Mouse (Mus musculus) cerebral cortex, adult 2 months (tissue): Measurements from ENCODE around the gene Matn4.

Source experiments
- WGBS: fragments of 180-500 bp; shearing (Covaris S2); methylation state at CpG from one replicate; pipeline ENCODE4 v1.1.7; 2018; 5-methylcytosine and 5-hydroxymethylcytosine counted together

Matn4 gene

GRCm38 (mm10) chr2:164405060-164405459, at the start of gene Matn4:
Gene Matn4, minus strand, starts transcription at chr2:164405160.
- WGBS = 51% methylated on average over 9 of the region's 9 CpGs

DNA sequence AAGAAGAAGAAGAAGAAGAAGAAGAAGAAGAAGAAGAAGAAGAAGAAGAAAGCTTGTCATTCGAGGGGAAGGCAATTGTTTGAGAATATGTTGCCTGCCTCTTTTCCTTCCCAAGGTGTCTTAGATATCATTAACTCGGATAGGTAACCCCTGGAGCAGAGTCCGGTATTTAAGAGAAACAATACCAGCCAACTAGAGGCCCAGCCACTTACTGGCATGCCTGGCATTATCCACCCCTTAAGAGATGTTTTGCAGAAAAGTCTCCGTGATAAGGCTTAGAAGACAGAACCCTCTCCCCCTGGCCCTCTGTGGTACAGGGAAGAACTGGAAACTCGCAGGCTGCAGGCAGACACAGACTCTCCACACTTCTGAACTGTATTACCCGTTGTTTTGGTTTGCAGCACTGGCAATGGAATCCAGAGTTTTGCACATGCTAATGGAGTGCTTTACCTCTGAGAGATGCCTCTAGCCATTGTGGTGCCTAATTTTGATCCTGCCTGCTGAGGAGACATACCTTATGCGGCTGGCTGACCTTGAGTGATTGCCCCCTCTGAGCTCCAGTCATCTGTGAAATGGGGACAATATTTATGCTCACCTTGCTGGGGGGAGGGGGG, 49.0 kb upstream of the Matn4 start:
- 84% methylated on average over 7 of the region's 7 CpGs for WGBS

DNA sequence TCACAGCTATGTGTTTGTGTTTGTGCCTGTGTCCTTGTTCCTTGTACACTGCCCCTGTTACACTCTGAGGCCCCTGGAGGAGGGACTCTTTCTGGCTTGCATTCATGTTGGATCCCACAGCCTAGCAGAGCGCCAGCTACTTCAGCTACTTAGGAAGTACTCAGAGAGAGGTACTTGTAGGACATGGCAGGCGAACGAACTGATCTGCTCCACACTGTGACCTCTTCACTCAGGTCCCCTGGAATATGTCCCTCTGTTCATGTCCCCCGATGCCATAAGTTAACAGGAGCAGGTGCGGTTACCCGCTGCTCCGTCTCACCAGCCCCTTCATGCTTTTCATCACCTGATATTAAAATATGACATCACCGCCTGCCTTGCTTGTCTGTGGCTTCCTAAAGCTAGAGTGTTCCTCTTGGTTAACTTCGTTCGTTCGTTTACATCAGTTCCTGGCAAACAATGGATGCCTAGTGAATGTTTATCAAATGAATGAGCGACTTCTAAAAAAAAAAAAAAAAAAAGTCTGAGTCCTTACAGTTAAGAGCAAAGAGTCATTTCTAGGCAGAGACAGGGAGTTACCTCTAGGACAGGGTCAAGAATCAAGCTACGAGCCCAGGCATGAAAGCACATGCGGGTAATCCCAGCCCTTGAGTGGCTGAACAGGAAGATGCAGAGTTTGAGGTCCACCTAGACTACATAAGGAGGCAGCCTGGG, 48.2 kb upstream of the Matn4 start:
- 87% methylated on average over 14 of the region's 14 CpGs for WGBS

DNA sequence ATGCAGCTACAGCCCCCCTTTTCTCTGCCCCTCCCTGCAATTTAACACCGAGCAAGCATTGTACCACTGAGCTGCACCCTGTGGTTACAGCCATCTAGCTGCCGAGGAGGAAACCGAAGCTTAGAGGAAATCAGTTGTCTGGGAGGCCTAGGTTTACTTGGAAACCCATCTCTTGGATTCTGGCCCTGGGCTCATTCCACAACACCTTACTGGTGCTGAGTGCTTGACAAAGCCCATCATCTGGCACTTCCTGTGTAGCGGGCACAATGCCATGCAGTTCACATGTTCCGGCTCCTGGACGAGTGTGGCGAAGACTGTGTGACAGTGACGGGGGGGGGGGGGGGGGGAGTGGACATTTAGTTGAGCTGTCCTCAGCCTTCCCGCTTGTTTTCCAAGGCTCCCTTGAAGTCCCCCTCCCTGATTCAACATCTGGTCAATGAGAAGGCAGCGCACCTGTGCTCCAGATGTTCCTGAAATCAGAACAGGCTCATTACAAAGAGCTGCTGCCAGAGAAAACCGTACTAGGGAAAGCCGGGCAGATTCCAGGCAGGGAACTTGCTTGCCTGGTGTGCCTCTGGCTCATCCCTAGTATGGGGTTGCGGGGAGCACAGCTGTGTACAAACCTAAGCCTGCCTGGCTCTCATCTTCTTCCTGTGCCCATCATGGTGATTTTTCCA, 47.2 kb upstream of the Matn4 start:
- WGBS = 56% methylated on average over 13 of the region's 13 CpGs

DNA sequence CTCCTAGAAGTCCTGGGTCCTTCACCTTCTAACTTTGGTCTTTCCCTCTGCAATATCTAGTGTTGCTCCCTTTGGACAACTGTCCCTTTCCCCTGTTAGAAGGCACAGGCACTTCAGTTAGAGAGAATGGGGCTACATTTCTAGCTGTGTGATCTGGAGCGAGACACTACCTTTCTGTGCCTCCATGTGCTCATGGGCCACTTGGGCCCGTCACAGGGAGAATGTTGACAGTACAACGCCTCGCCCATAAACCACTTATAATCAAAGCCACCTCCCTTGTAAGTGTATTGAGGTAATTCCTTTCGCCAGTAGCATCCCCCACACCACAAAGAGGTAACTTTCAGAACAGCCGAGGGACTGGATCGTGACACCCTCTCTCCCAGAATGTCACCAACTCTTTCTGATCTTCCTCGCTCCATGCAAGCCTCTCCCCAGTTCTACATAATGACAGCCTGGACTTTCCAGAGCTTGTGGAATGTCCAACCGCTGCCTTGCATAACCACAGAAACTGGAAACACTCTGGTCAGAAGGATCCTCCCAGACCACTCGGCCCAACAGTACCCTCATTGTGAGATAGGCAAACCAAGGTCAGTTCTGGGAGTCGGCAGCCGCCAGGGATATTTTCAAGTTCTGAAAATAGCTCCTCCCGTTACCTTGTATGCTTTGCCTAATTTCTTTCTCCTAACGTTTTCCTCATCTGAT, 44.5 kb upstream of the Matn4 start:
- WGBS = 92% methylated on average over 14 of the region's 14 CpGs

DNA sequence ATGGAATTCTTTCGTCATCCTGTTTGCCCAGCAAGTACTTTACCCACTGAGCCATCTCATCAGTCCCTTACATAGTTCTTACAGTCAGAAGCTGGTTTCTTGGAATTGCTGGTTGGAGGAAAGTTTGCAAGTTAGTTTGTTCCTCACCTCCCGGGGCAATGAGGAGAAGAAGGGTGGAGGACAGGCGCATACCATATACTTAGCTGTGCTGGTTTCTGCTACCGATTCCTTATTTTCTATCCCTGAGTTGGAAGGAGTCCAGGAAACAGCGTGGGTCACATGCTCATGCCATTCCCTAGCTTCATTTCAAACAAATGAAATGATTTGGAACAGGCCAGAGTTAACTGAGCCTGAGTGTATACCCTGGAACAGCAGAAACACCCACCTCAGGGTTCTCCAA, 44.0 kb upstream of the Matn4 start:
- WGBS = 81% methylated on average over 5 of the region's 5 CpGs

GRCm38 (mm10) chr2:164448140-164448539, 43.2 kb upstream of the Matn4 start:
- 90% methylated on average over 1 of the region's 1 CpGs for WGBS

DNA sequence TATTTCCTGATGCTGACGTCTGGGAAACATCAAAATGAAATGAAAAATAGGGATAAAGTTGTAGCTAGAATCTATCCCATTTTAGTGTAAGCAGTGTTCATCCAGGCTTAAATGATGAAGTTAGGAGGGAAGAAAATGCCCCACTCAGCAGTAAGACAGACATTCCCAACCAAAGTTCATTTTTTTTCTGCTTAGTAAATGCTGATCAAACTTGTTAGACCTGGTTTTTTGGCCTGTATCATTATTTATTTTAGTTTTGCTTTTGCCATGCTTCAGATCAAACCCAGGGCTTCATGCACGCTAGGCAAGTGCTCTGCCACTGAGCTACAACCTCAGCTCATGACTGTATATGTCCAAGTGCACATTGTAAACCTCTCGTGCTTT, 41.1 kb upstream of the Matn4 start:
- WGBS = 90% methylated on average over 3 of the region's 3 CpGs

DNA sequence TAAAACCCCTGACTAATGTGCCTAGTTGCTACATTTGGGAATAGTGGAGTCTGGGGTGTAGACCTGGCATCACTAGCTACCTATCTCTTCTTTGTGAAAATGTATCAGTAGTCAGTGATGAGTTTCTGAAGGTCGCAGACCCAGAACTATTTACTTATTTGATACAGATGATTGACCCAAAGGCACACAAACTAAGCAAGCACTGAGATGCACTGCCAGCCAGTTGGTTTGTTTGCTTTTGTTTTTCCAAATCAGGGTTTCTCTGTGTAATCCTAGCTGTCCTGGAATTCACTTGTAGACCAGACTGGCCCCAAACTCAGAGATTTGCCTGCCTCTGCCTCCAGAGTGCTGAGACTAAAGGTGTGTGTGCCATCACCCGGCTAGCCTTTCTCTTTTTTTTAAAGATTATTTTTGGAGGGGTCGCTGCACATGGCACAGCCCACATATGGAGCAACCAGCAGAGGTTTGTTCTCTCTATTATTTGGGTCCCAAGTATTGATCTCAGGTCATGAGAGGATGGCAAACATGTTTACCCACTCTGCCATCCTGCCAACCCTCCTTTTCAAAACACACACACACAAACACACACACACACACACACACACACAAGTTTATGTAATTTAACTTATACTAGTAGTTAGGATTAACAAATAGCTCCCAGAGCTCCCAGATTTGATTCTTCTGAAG, 40.6 kb upstream of the Matn4 start:
- WGBS = 90% methylated on average over 3 of the region's 3 CpGs

DNA sequence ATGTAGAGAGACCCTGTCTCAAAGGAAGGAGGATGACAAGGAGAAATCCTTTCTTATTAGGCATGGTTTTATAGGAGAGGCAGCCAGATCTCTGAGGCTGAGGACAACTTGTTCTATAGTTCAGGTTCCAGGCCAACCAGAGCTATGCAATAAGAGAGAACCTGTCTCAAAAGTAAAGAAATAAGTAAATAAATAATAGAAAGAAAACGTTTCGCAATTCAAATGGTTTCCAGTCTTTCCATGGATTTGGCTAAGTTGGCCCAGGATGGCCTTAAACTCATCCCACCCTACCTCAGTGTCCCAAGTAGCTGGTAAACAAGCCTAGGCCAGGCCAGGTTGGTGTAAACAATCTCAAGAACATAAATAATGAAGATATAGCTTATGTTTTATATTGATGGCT, 39.7 kb upstream of the Matn4 start:
- WGBS = 88% methylated on average over 2 of the region's 2 CpGs

DNA sequence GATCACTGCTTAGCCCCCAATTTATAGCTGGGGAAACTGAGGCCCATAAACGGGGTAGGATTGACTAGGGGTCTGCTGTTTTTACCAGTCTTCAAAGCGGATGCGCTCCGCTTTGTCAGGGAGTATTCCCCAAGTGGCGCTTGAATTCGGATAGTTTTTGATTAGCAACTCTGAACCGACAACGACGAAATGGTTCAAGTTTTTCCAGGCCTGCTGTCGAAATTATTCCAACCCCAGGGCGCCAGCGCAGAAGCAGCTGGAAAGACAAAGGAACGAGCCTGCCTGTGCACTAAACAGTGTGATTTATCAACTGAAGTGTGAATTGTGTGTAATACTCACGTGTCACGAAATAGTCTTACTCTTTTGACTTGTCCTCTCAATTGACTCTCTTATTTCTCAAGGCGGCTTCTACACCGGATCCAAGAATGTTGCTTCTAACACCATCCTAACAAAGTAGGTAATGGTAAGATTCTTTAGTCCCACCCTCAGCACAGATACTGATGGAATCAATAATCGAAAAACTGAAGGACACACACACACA, 38.6 kb upstream of the Matn4 start, which contains the start of gene Sdc4:
Gene Sdc4, minus strand, starts transcription at position 428 of the 541 bp plus-strand sequence.
- 29% methylated on average over 18 of the region's 18 CpGs for WGBS

DNA sequence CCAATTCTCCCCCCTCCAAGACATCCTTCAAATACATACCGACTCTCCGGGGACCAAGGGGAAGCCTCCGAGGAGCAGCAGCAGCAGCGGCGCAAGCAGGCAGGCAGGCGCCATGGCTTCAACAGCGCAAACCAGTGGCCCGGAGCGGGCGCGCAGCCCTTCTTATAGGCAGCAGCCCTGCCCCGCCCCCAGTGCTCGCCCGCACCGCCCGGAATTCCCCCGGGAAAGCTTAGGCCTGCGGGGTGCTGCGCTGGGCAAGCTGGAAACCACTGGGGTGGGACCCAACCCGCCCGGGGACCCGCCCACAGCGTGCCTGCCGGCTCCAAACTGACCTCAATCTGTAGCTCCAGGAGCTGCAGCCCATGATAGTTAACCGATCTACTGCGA, 38.1 kb upstream of the Matn4 start:
- 0% methylated on average over 26 of the region's 26 CpGs for WGBS

- 10% methylated on average over 29 of the region's 29 CpGs for WGBS
Observed at GRCm38 (mm10) chr2:164442315-164443050, 37.5 kb upstream of the Matn4 start.

DNA sequence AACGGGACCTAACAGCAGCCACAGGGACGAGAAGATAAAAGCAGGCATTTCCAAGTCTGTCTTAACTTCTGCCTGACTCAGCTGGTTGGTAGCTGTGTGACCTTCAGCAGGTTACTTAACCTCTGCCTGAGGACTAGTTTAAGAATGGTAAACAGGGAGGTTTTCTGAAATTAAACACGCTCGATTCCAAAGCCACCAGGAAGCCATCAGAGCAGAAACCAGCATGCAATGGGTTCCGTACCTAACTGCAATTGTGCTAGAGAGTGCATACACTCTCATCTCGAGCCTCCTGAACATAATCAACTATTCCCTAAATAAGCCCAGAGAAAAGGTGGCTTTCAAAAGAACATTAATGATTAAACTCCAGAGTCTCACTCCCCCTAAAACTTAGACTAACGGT, 36.8 kb upstream of the Matn4 start:
- 65% methylated on average over 7 of the region's 7 CpGs for WGBS

- 70% methylated on average over 8 of the region's 8 CpGs for WGBS
Observed at GRCm38 (mm10) chr2:164441155-164441554, 36.2 kb upstream of the Matn4 start.

DNA sequence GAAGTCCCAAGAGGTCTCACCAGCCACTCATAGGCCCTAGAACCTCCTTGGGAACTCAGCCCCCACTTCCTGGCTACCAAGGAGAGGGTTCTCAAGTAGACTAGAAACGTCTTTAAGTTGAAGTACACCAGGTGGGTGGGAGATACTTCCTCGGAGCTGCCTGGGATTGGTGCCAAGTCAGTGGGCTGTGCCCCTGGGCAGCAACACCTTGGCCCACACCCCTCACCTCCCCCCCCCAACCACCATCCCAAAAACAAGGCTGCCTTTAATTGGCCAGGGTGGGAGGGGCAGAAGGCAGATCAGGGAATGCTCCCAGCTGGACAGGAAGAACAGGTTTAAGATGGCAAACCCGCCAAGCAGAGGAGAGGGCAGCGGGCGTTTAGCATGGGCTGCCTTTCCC, 35.4 kb upstream of the Matn4 start:
- 74% methylated on average over 5 of the region's 5 CpGs for WGBS

GRCm38 (mm10) chr2:164439001-164439421, 34.1 kb upstream of the Matn4 start:
- WGBS = 66% methylated on average over 3 of the region's 3 CpGs

- WGBS = 78% methylated on average over 8 of the region's 8 CpGs
Observed at GRCm38 (mm10) chr2:164438257-164438656, 33.3 kb upstream of the Matn4 start.

DNA sequence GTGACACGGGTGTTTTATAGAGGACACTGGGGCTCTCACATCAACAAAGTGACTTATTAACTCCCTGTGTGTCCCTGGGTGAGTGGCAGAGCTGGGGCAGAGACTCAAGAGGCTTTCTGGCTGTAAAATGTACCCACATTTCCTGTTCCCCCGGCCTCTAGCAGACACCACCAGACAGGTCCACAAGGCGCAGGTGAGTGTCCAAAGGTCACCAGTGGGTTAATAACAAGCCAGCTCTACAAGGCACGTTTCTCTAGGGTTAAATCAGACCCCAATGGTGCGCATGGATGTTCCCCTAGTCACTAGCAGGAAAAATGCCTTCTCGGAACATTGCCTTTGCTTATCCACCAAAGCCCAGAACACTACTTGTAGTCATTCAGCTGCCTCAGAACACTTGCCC, 32.8 kb upstream of the Matn4 start:
- 81% methylated on average over 6 of the region's 6 CpGs for WGBS

DNA sequence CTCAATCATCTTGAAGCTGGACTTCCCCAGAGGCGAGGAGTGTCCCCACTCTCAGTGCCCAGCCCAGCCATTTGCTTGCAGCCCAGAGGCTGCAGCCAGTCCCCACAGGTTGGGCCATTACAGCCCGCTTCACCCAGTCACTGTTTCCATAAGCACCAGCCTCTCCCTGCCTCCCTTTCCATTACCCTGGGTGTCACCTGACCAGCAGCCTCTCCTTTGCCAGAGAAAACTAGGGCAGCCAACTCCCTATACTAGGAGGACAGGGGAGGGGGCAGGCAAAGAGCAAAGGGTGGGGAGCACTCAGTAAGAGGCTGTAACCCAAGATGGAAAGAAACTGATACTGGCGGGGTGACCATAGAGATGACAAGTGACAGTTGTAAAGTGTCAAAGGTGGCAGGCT, 32.0 kb upstream of the Matn4 start:
- WGBS = 80% methylated on average over 3 of the region's 3 CpGs
